Mouse (Mus musculus): ENCODE results near the gene Spc24. TPM values are rescaled to one million over a fixed set of nuclear protein-coding genes. Genes with fewer than 3 reads are reported as not detected.

The Spc24 gene
- total RNA-seq, 1 experiment: 127 TPM

- H3K4me1 ChIP-seq (ENCODE audit: control insufficient read depth in 2 of 2, insufficient read depth in 2 of 2, low read length in 2 of 2, poor library complexity in 1 of 2): no peaks in the 10 kb centered on the region; a peak in 1 of 4 replicates
- H3K9ac ChIP-seq (ENCODE audit: insufficient read depth, low read depth, low read length, poor library complexity, severe bottlenecking): no peak overlapping the region
- TF ChIP-seq ZC3H11A (IDR thresholded peaks at IDR 0.05; ENCODE audit: borderline replicate concordance, low read depth, low read length): no peak
- TF ChIP-seq MAFK (IDR thresholded peaks at IDR 0.05; ENCODE audit: insufficient read depth, low read depth, low read length): no peak
- no peak for TF ChIP-seq CHD2 (IDR thresholded peaks at IDR 0.05; ENCODE audit: low read depth, low read length)
- no peak for TF ChIP-seq ZNF384 (IDR thresholded peaks at IDR 0.05; ENCODE audit: low read depth, low read length)
- no peak for TF ChIP-seq HCFC1 (IDR thresholded peaks at IDR 0.05; ENCODE audit: borderline replicate concordance, insufficient read depth, low read length)
- H3K9me3 ChIP-seq (ENCODE audit: control insufficient read depth, insufficient read depth, low read depth, low read length): no peaks in the 10 kb centered on the region
- in situ Hi-C loops (cut with MboI; ENCODE audit: low sequenced_read_pairs in 2 of 2, unreplicated experiment in 2 of 2): no loop called here
- peaks cover 86% of the 10 kb centered on the region for H3K36me3 ChIP-seq (ENCODE audit: control insufficient read depth, insufficient read depth, low read length, poor library complexity, severe bottlenecking)
- no peak overlapping the region for H3K4me3 ChIP-seq (ENCODE audit: insufficient read depth in 1 of 2, low read depth in 1 of 2, low read length in 2 of 2, poor library complexity in 1 of 2, severe bottlenecking in 1 of 2)
- no peak for DNase-seq (ENCODE audit: low read depth, low spot score)
- no peak overlapping the region for H3K27ac ChIP-seq (ENCODE audit: insufficient read depth, low read depth, low read length, poor library complexity, severe bottlenecking)
These were observed 22.9 kb downstream of the Spc24 start for GRCm38 (mm10) chr9:21737188-21737587.

DNA sequence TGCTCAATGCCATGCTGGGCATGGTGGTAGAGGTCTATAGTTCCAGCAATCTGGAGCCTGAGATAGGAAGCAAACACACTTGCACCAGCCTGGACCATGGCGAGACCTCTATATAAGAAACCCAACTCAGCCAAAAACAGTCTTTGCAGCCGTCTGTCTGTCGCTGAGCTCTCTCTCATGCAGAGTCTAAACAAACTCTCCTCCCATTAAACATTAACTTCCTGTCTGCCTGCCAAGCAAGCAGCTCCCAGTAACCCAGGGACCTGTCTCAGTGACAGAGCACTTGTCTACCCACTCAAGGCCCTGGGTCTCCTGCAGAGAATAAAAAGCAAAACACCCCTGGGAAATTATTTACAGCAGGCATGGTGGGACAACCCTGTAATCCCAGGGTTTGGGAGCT is 23.5 kb downstream of the Spc24 start:
- H3K4me3 ChIP-seq (ENCODE audit: insufficient read depth in 1 of 2, low read depth in 1 of 2, low read length in 2 of 2, poor library complexity in 1 of 2, severe bottlenecking in 1 of 2): no peak overlapping the region
- no peaks in the 10 kb centered on the region; a peak in 1 of 4 replicates for H3K4me1 ChIP-seq (ENCODE audit: control insufficient read depth in 2 of 2, insufficient read depth in 2 of 2, low read length in 2 of 2, poor library complexity in 1 of 2)
- peaks cover 86% of the 10 kb centered on the region for H3K36me3 ChIP-seq (ENCODE audit: control insufficient read depth, insufficient read depth, low read length, poor library complexity, severe bottlenecking)
- no peak overlapping the region for H3K27ac ChIP-seq (ENCODE audit: insufficient read depth, low read depth, low read length, poor library complexity, severe bottlenecking)
- no peak overlapping the region for H3K9ac ChIP-seq (ENCODE audit: insufficient read depth, low read depth, low read length, poor library complexity, severe bottlenecking)
- H3K9me3 ChIP-seq (ENCODE audit: control insufficient read depth, insufficient read depth, low read depth, low read length): no peaks in the 10 kb centered on the region
- no peak for TF ChIP-seq MAFK (IDR thresholded peaks at IDR 0.05; ENCODE audit: insufficient read depth, low read depth, low read length)
- TF ChIP-seq ZNF384 (IDR thresholded peaks at IDR 0.05; ENCODE audit: low read depth, low read length): no peak
- no peak for TF ChIP-seq HCFC1 (IDR thresholded peaks at IDR 0.05; ENCODE audit: borderline replicate concordance, insufficient read depth, low read length)
- no peak for DNase-seq (ENCODE audit: low read depth, low spot score)
- in situ Hi-C loops (cut with MboI; ENCODE audit: low sequenced_read_pairs in 2 of 2, unreplicated experiment in 2 of 2): no loop called here

GRCm38 (mm10) chr9:21735126-21735525 is 25.0 kb downstream of the Spc24 start:
- peaks cover 0 to 3% of the 10 kb centered on the region in 2 experiments; a peak in 2 of 4 replicates for H3K4me1 ChIP-seq (ENCODE audit: control insufficient read depth in 2 of 2, insufficient read depth in 2 of 2, low read length in 2 of 2, poor library complexity in 1 of 2)
- no peak overlapping the region for H3K9ac ChIP-seq (ENCODE audit: insufficient read depth, low read depth, low read length, poor library complexity, severe bottlenecking)
- peaks cover 87% of the 10 kb centered on the region for H3K36me3 ChIP-seq (ENCODE audit: control insufficient read depth, insufficient read depth, low read length, poor library complexity, severe bottlenecking)
- no peaks in the 10 kb centered on the region for H3K9me3 ChIP-seq (ENCODE audit: control insufficient read depth, insufficient read depth, low read depth, low read length)
- in situ Hi-C loops (cut with MboI; ENCODE audit: low sequenced_read_pairs in 2 of 2, unreplicated experiment in 2 of 2): no loop called here
- H3K27ac ChIP-seq (ENCODE audit: insufficient read depth, low read depth, low read length, poor library complexity, severe bottlenecking): no peak overlapping the region
- no peak for DNase-seq (ENCODE audit: low read depth, low spot score)
- no peak overlapping the region for H3K4me3 ChIP-seq (ENCODE audit: insufficient read depth in 1 of 2, low read depth in 1 of 2, low read length in 2 of 2, poor library complexity in 1 of 2, severe bottlenecking in 1 of 2)
- TF ChIP-seq HCFC1 (IDR thresholded peaks at IDR 0.05; ENCODE audit: borderline replicate concordance, insufficient read depth, low read length) (no peak), MAFK (IDR thresholded peaks at IDR 0.05; ENCODE audit: insufficient read depth, low read depth, low read length) (no peak), ZNF384 (IDR thresholded peaks at IDR 0.05; ENCODE audit: low read depth, low read length) (no peak), CHD2 (IDR thresholded peaks at IDR 0.05; ENCODE audit: low read depth, low read length) (no peak), ZC3H11A (IDR thresholded peaks at IDR 0.05; ENCODE audit: borderline replicate concordance, low read depth, low read length) (no peak)

- no peak overlapping the region for H3K9ac ChIP-seq (ENCODE audit: insufficient read depth, low read depth, low read length, poor library complexity, severe bottlenecking)
- H3K36me3 ChIP-seq (ENCODE audit: control insufficient read depth, insufficient read depth, low read length, poor library complexity, severe bottlenecking): peaks cover 82% of the 10 kb centered on the region
- H3K9me3 ChIP-seq (ENCODE audit: control insufficient read depth, insufficient read depth, low read depth, low read length): no peaks in the 10 kb centered on the region
- no peak for DNase-seq (ENCODE audit: low read depth, low spot score)
- in situ Hi-C loops (cut with MboI; ENCODE audit: low sequenced_read_pairs in 2 of 2, unreplicated experiment in 2 of 2): no loop called here
- peaks cover 3 to 7% of the 10 kb centered on the region in 2 experiments; a peak in 2 of 4 replicates for H3K4me1 ChIP-seq (ENCODE audit: control insufficient read depth in 2 of 2, insufficient read depth in 2 of 2, low read length in 2 of 2, poor library complexity in 1 of 2)
- H3K4me3 ChIP-seq (ENCODE audit: insufficient read depth in 1 of 2, low read depth in 1 of 2, low read length in 2 of 2, poor library complexity in 1 of 2, severe bottlenecking in 1 of 2): no peak overlapping the region
- no peak for TF ChIP-seq MAFK (IDR thresholded peaks at IDR 0.05; ENCODE audit: insufficient read depth, low read depth, low read length)
- TF ChIP-seq CHD2 (IDR thresholded peaks at IDR 0.05; ENCODE audit: low read depth, low read length): no peak
- no peak for TF ChIP-seq ZNF384 (IDR thresholded peaks at IDR 0.05; ENCODE audit: low read depth, low read length)
- TF ChIP-seq HCFC1 (IDR thresholded peaks at IDR 0.05; ENCODE audit: borderline replicate concordance, insufficient read depth, low read length): no peak
- no peak for TF ChIP-seq ZC3H11A (IDR thresholded peaks at IDR 0.05; ENCODE audit: borderline replicate concordance, low read depth, low read length)
- H3K27ac ChIP-seq (ENCODE audit: insufficient read depth, low read depth, low read length, poor library complexity, severe bottlenecking): no peak overlapping the region
These were observed 26.1 kb downstream of the Spc24 start for GRCm38 (mm10) chr9:21733989-21734388.

- Histone ChIP-seq H3K27ac (ENCODE audit: insufficient read depth, low read depth, low read length, poor library complexity, severe bottlenecking) (no peak overlapping the region), H3K9me3 (ENCODE audit: control insufficient read depth, insufficient read depth, low read depth, low read length) (no peaks in the 10 kb centered on the region), H3K4me1 (ENCODE audit: control insufficient read depth in 2 of 2, insufficient read depth in 2 of 2, low read length in 2 of 2, poor library complexity in 1 of 2) (peaks cover 3 to 8% of the 10 kb centered on the region in 2 experiments; a peak in 2 of 4 replicates), H3K36me3 (ENCODE audit: control insufficient read depth, insufficient read depth, low read length, poor library complexity, severe bottlenecking) (peaks cover 81% of the 10 kb centered on the region), H3K4me3 (ENCODE audit: insufficient read depth in 1 of 2, low read depth in 1 of 2, low read length in 2 of 2, poor library complexity in 1 of 2, severe bottlenecking in 1 of 2) (no peak overlapping the region), H3K9ac (ENCODE audit: insufficient read depth, low read depth, low read length, poor library complexity, severe bottlenecking) (no peak overlapping the region)
- no peak for TF ChIP-seq CHD2 (IDR thresholded peaks at IDR 0.05; ENCODE audit: low read depth, low read length)
- no peak for TF ChIP-seq HCFC1 (IDR thresholded peaks at IDR 0.05; ENCODE audit: borderline replicate concordance, insufficient read depth, low read length)
- no peak for TF ChIP-seq ZNF384 (IDR thresholded peaks at IDR 0.05; ENCODE audit: low read depth, low read length)
- no peak for TF ChIP-seq ZC3H11A (IDR thresholded peaks at IDR 0.05; ENCODE audit: borderline replicate concordance, low read depth, low read length)
- TF ChIP-seq MAFK (IDR thresholded peaks at IDR 0.05; ENCODE audit: insufficient read depth, low read depth, low read length): no peak
- DNase-seq (ENCODE audit: low read depth, low spot score): no peak
- in situ Hi-C loops (cut with MboI; ENCODE audit: low sequenced_read_pairs in 2 of 2, unreplicated experiment in 2 of 2): no loop called here
These were observed 26.7 kb downstream of the Spc24 start for GRCm38 (mm10) chr9:21733446-21733845.

Data from ES-E14 (cell line).